Mouse (Mus musculus) forebrain, postnatal 0 days (tissue): Measurements from ENCODE around the gene Cpsf2. TPM values are rescaled to one million over a fixed set of nuclear protein-coding genes. Genes with fewer than 3 reads are reported as not detected.
"Not testable (repeated sequence)": the region's sequence is repeated elsewhere in the genome, so short reads cannot be mapped to it uniquely, and the experiment has no call there.

ENCODE experiments used
- ATAC-seq: fragments of 200-750 bp; cut with Nextera tagmentation; 2 replicates; pipeline ENCODE4 v1.8.0; 2017; ENCODE audit warnings: mild to moderate bottlenecking, moderate library complexity
- DNase-seq: peaks from one replicate; pipeline ENCODE4 v3.0.0-alpha.2; 2015
- H3K27ac ChIP-seq: fragments of 300-500 bp; sonication (generic); 2 replicates; pipeline ENCODE4 v1.5.1; 2014; ENCODE audit warnings: low read depth, mild to moderate bottlenecking, antibody characterized with exemption, low read length, moderate library complexity, mixed read lengths
- H3K27me3 ChIP-seq: fragments of 300-500 bp; sonication (generic); 2 replicates; pipeline ENCODE4 v1.6.1; 2014; ENCODE audit warnings: mild to moderate bottlenecking, low read length, mixed read lengths; ENCODE audit not compliant: insufficient read depth
- H3K36me3 ChIP-seq: fragments of 300-500 bp; sonication (generic); 2 replicates; pipeline ENCODE4 v1.6.1; 2014; ENCODE audit warnings: mild to moderate bottlenecking, moderate library complexity; ENCODE audit not compliant: insufficient read depth
- H3K4me1 ChIP-seq: fragments of 300-500 bp; sonication (generic); 2 replicates; pipeline ENCODE4 v1.6.1; 2014; ENCODE audit warnings: antibody characterized with exemption; ENCODE audit not compliant: insufficient read depth
- H3K4me2 ChIP-seq: fragments of 300-500 bp; sonication (generic); 2 replicates; pipeline ENCODE4 v1.6.1; 2014; ENCODE audit warnings: low read depth, mild to moderate bottlenecking, moderate library complexity
- H3K4me3 ChIP-seq: fragments of 300-500 bp; sonication (generic); 2 replicates; pipeline ENCODE4 v1.5.1; 2014; ENCODE audit warnings: low read depth, low read length, mixed read lengths
- H3K9ac ChIP-seq: fragments of 300-500 bp; sonication (generic); 2 replicates; pipeline ENCODE4 v1.6.1; 2014; ENCODE audit warnings: mild to moderate bottlenecking
- H3K9me3 ChIP-seq: fragments of 300-500 bp; sonication (generic); 2 replicates; pipeline ENCODE4 v1.6.1; 2016; ENCODE audit warnings: low read length
- CTCF ChIP-seq: sonication (generic); IDR thresholded peaks from 2 replicates; pipeline ENCODE4 v1.5.1; 2016; ENCODE audit warnings: antibody characterized with exemption, control low read depth, low read depth
- WGBS: fragments of 180-500 bp; shearing (Covaris S2); extraction: QIAGEN DNeasy Blood & Tissue Kit; methylation state at CpG from one replicate; pipeline ENCODE4 v1.1.7; 2014; 5-methylcytosine and 5-hydroxymethylcytosine counted together
- polyA plus RNA-seq: library from polyadenylated mRNA; unstranded; fragments of >200 nt; fragmentation: Nextera tagmentation; extraction: Ambion mirVana; gene quantifications from 2 replicates; pipeline ENCODE4 v1.2.1, GENCODE M21; 2015
- total RNA-seq: library from RNA; depleted of rRNA; stranded (reverse); fragments of >200 nt; gene quantifications from 2 replicates; pipeline ENCODE4 v1.2.3, GENCODE M21; 2014

Gene Cpsf2
- total and polyA plus RNA-seq, 2 experiments from 2014 or later = 28.8 to 38.1 TPM

GRCm38 (mm10) chr12:101957079-101957941 is 18.5 kb upstream of the Cpsf2 start:
- peak; percentile 27 for DNase-seq

GRCm38 (mm10) chr12:101957942-101958544 is 17.7 kb upstream of the Cpsf2 start, which contains the start of gene Atxn3:
Gene Atxn3 (minus strand): TSS chr12:101958246.
- WGBS = 1% methylated on average over 53 of the region's 54 CpGs
- TF ChIP-seq CTCF = peak; percentile 74
- Histone ChIP-seq H3K27ac (peak within 1 kb of the TSS; percentile 79), H3K36me3 (no peaks in the 10 kb centered on the region), H3K9ac (peak within 1 kb of the TSS; percentile 75), H3K4me3 (peak within 1 kb of the TSS; percentile 95), H3K27me3 (no peaks in the 10 kb centered on the region), H3K4me1 (no peaks in the 10 kb centered on the region), H3K9me3 (no peaks in the 10 kb centered on the region), H3K4me2 (peak within 1 kb of the TSS; percentile 58)
- DNase-seq (peak; percentile 98), ATAC-seq (peak; percentile 99)

More at GRCm38 (mm10) chr12:101957079-101957941, 18.5 kb upstream of the Cpsf2 start:
- no peak; the same call in 1 of the 2 replicates for ATAC-seq
- Histone ChIP-seq H3K4me3 (peak overlapping the region; percentile 95), H3K27me3 (no peaks in the 10 kb centered on the region), H3K4me2 (peak overlapping the region; percentile 58), H3K9ac (peak overlapping the region; percentile 75), H3K4me1 (no peaks in the 10 kb centered on the region), H3K27ac (peak overlapping the region; percentile 79), H3K9me3 (no peaks in the 10 kb centered on the region), H3K36me3 (no peaks in the 10 kb centered on the region)
- WGBS = 9% methylated on average over 26 of the region's 26 CpGs
- TF ChIP-seq CTCF = no peak

- Histone ChIP-seq H3K36me3 (no peaks in the 10 kb centered on the region), H3K9me3 (no peaks in the 10 kb centered on the region), H3K27ac (no peak overlapping the region), H3K9ac (no peak overlapping the region), H3K4me1 (no peaks in the 10 kb centered on the region), H3K27me3 (no peaks in the 10 kb centered on the region), H3K4me3 (peak overlapping the region; percentile 95), H3K4me2 (peak overlapping the region; percentile 40)
- no peak for ATAC-seq
- DNase-seq = no peak
- 59% methylated on average over 9 of the region's 9 CpGs for WGBS
- TF ChIP-seq CTCF = no peak
These were observed 17.2 kb upstream of the Cpsf2 start for GRCm38 (mm10) chr12:101958556-101958955.

- H3K4me2 ChIP-seq = 0 out of 2 replicates have a peak overlapping the region, but pooled peaks have one; percentile 40
- ATAC-seq, H3K4me1 ChIP-seq, H3K9me3 ChIP-seq, H3K27ac ChIP-seq, H3K9ac ChIP-seq, DNase-seq, H3K27me3 ChIP-seq, H3K4me3 ChIP-seq, H3K36me3 ChIP-seq: not testable (repeated sequence)
- 94% methylated on average over 5 of the region's 5 CpGs for WGBS
These were observed 16.6 kb upstream of the Cpsf2 start for GRCm38 (mm10) chr12:101958960-101959780.

GRCm38 (mm10) chr12:101971311-101971710 is 4.5 kb upstream of the Cpsf2 start:
- H3K27me3 ChIP-seq = no peaks in the 10 kb centered on the region
- no peak overlapping the region for H3K4me3 ChIP-seq
- H3K4me1 ChIP-seq = peaks cover 6% of the 10 kb centered on the region
- 96% methylated on average over 2 of the region's 2 CpGs for WGBS
- DNase-seq (no peak), ATAC-seq (no peak)
- no peaks in the 10 kb centered on the region for H3K9me3 ChIP-seq
- H3K9ac ChIP-seq = no peak overlapping the region
- no peak overlapping the region for H3K27ac ChIP-seq
- H3K36me3 ChIP-seq = peaks cover 33% of the 10 kb centered on the region
- no peak for TF ChIP-seq CTCF
- H3K4me2 ChIP-seq = no peak overlapping the region

GRCm38 (mm10) chr12:101972230-101972629 is 3.6 kb upstream of the Cpsf2 start:
- TF ChIP-seq CTCF = no peak
- Histone ChIP-seq H3K4me1 (peaks cover 15% of the 10 kb centered on the region), H3K4me3 (no peak overlapping the region), H3K9ac (no peak overlapping the region), H3K36me3 (peaks cover 27% of the 10 kb centered on the region), H3K27me3 (no peaks in the 10 kb centered on the region), H3K9me3 (no peaks in the 10 kb centered on the region), H3K27ac (no peak overlapping the region), H3K4me2 (no peak overlapping the region)
- no peak for DNase-seq
- 99% methylated on average over 3 of the region's 3 CpGs for WGBS
- no peak for ATAC-seq
